Mouse (Mus musculus): ENCODE results near the gene Dot1l. TPM values are rescaled to one million over a fixed set of nuclear protein-coding genes. Genes with fewer than 3 reads are reported as not detected.
A peak's percentile ranks its signal among the peaks of the same experiment; 100 is the strongest.
"Not testable (repeated sequence)": the region's sequence is repeated elsewhere in the genome, so short reads cannot be mapped to it uniquely, and the experiment has no call there.

Gene Dot1l
- polyA plus RNA-seq, 1 experiment from 2014 or later: 21.6 TPM

DNA sequence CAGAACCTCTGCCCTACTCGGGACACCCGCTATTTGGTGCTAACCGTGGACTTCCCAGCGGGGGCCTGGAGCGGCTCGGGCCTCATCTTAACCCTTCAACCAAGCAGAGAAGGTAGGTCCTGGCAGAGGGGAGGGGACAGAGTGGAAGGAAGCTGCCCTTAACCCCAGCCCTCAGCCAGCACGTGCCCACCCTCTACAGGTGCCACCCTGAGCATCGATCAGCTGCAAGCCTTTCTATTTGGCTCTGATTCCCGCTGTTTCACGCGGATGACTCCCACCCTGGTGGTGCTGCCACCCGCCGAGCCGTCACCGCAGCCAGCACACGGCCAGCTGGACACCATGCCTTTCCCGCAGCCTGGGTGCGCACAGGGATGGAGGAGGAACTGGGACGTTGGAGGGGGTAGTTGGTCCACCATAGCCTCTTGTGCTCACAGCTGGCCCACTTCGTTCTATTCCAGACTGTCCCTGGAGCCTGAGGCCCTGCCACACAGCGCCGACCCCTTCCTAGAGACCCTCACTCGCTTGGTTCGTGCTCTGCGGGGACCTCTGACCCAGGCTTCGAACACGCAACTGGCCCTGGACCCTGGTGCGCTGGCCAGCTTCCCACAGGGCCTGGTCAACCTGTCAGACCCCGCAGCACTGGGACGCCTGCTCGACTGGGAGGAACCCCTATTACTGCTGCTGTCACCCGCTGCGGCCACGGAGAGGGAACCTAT, 51.5 kb downstream of the Dot1l start:
- peak overlapping the region; percentile 92 for H3K4me2 ChIP-seq
- peaks cover 33% of the 10 kb centered on the region for H3K36me3 ChIP-seq
- H3K4me1 ChIP-seq (replicated peaks): peaks cover 42% of the 10 kb centered on the region
- ATAC-seq (ENCODE audit: low FRiP score, low read depth): peak; percentile 6; the same call in 1 of the 2 replicates
- peaks cover 28% of the 10 kb centered on the region for H3K27me3 ChIP-seq
- peak overlapping the region; percentile 87 for H3K27ac ChIP-seq (replicated peaks)
- H3K9ac ChIP-seq: peak overlapping the region; percentile 59
- peak overlapping the region; percentile 46 for H3K4me3 ChIP-seq
- 37% methylated on average over 34 of the region's 34 CpGs for WGBS
- no peaks in the 10 kb centered on the region for H3K9me3 ChIP-seq

DNA sequence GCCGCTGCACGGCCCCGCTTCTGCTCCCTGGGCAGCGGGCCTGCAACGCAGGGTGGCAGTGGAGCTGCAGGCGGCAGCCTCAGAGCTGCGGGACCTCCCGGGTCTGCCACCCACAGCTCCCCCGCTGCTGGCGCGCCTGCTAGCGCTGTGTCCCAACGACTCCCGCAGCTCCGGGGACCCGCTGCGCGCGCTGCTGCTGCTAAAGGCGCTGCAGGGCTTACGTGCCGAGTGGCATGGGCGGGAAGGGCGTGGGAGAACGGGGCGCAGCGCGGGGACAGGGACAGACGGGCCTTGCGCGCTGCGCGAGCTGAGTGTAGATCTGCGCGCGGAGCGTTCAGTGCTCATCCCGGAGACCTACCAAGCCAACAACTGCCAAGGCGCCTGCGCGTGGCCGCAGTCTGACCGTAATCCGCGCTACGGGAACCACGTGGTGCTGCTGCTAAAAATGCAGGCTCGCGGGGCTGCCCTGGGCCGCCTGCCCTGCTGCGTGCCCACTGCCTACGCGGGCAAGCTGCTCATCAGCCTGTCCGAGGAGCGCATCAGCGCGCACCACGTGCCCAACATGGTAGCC, 52.1 kb downstream of the Dot1l start:
- Histone ChIP-seq H3K9me3 (no peaks in the 10 kb centered on the region), H3K27ac (replicated peaks) (peak overlapping the region; percentile 87), H3K36me3 (peaks cover 26% of the 10 kb centered on the region), H3K4me1 (replicated peaks) (peaks cover 42% of the 10 kb centered on the region), H3K4me2 (peak overlapping the region; percentile 92), H3K27me3 (peaks cover 28% of the 10 kb centered on the region), H3K4me3 (peak overlapping the region; percentile 46), H3K9ac (peak overlapping the region; percentile 59)
- WGBS: 1% methylated on average over 58 of the region's 58 CpGs
- peak; percentile 85 for ATAC-seq (ENCODE audit: low FRiP score, low read depth)

DNA sequence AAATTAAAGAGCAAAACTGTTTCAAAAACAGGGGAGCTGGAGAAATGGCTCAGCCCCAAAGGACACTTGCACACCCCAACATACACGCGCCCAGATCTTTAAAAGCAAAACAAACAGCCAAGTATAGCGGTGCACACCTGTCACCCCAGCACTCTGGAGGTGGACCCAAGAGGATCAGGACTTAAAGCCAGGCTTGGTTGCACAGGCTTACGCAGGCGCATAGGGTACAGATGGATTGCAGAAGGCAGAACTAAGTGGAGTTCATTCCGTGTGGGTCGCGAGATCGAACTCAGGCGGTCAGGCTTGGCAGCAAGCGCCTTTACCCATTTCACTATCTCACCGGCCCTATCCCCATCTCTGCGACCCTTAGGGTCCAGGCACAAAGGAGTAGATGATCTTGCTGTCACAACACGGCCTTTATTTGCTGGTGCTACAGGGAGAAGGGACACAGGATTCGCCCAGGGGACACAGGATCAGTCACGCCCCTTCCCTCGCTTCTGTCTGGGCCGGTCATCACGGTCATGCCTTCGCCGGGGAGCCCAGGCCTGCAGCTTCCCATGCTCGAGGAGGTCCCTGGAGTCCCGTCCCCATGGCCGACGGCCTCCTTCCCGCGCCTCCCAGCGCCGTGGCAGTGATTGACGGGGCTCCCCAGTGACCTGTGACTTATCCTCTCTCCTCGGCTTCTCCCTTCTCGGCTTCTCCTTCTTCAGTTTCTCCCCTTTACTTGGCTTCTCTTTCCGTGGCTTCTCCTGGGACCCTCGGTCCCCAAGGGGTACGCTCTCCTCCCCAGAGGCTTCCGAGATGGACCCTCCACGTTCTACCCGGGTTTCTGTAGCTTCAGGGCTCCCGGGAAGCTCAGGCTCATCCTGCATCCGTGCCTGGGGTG, 53.3 kb downstream of the Dot1l start:
- Histone ChIP-seq H3K36me3 (peaks cover 16% of the 10 kb centered on the region), H3K9ac (peak overlapping the region; percentile 25; the same call in 1 of the 2 replicates), H3K4me2 (peak overlapping the region; percentile 92), H3K27me3 (peaks cover 28% of the 10 kb centered on the region), H3K27ac (replicated peaks) (no peak overlapping the region), H3K4me3 (peak overlapping the region; percentile 19; the same call in 1 of the 2 replicates), H3K9me3 (no peaks in the 10 kb centered on the region), H3K4me1 (replicated peaks) (peaks cover 42% of the 10 kb centered on the region)
- ATAC-seq (ENCODE audit: low FRiP score, low read depth): no peak
- WGBS: 19% methylated on average over 40 of the region's 40 CpGs

DNA sequence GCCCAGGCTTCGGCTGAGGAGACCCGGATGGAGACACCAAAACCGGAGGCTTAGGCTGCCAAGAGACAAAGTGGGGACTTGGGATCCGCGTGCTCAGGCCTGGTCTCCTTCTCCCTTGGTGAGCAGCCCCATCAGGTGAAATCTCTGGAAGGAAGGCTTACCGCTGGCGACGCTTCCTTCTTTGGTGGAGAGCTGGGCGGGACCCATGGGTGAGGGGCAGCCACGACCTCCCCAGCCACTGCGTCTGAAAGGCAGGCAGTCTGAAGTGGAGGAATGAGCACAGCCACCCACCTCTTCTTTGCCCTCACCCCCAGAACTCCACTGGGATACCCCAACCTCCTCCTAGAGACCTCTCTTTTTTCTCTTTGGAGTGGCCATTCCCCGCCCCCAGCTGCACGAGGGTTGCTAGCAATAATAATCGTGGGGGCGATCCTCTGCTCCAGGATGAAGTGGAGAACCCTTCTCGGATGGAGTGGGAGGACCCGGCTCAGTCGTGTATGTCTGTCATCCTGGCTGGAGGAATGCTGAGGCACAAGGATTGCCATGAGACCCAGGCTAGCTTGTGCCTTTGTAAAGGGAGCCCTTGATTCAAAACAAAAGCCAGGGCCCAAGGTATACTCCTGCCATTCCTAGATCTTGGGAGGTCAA, 54.1 kb downstream of the Dot1l start:
- no peak overlapping the region for H3K27ac ChIP-seq (replicated peaks)
- 7% methylated on average over 18 of the region's 18 CpGs for WGBS
- H3K9me3 ChIP-seq: no peaks in the 10 kb centered on the region
- H3K4me2 ChIP-seq: peak overlapping the region; percentile 92
- ATAC-seq (ENCODE audit: low FRiP score, low read depth): no peak
- H3K27me3 ChIP-seq: peaks cover 28% of the 10 kb centered on the region
- peaks cover 10% of the 10 kb centered on the region for H3K36me3 ChIP-seq
- H3K4me3 ChIP-seq: peak overlapping the region; percentile 19; the same call in 1 of the 2 replicates
- H3K9ac ChIP-seq: peak overlapping the region; percentile 25; the same call in 1 of the 2 replicates
- H3K4me1 ChIP-seq (replicated peaks): peaks cover 42% of the 10 kb centered on the region

DNA sequence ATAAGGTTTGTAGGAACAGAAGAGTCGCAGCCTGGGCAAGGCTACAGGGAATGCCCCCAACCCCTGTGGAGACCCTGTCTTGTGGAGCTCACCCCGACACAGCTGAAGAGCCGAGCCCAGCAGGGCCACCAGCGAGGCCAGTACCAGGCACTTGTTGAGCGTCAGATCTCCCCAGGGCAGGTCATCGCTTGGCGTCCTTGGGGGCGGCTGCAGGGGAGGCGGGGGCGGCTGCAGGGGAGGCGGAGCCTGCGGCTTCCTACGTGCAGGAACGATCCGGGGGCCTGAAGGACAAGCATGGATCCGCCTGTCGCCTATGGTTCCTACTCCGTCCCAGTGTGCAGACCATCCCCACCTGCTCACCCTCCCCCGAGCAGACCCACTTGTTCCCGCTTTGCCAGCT, 55.1 kb downstream of the Dot1l start:
- Histone ChIP-seq H3K27ac (replicated peaks) (no peak overlapping the region), H3K4me3 (no peak overlapping the region), H3K27me3 (peaks cover 28% of the 10 kb centered on the region), H3K4me2 (peak overlapping the region; percentile 30), H3K9me3 (no peaks in the 10 kb centered on the region), H3K36me3 (peaks cover under 1% of the 10 kb centered on the region), H3K4me1 (replicated peaks) (peaks cover 42% of the 10 kb centered on the region), H3K9ac (no peak overlapping the region)
- WGBS: 5% methylated on average over 20 of the region's 20 CpGs
- ATAC-seq (ENCODE audit: low FRiP score, low read depth): no peak

DNA sequence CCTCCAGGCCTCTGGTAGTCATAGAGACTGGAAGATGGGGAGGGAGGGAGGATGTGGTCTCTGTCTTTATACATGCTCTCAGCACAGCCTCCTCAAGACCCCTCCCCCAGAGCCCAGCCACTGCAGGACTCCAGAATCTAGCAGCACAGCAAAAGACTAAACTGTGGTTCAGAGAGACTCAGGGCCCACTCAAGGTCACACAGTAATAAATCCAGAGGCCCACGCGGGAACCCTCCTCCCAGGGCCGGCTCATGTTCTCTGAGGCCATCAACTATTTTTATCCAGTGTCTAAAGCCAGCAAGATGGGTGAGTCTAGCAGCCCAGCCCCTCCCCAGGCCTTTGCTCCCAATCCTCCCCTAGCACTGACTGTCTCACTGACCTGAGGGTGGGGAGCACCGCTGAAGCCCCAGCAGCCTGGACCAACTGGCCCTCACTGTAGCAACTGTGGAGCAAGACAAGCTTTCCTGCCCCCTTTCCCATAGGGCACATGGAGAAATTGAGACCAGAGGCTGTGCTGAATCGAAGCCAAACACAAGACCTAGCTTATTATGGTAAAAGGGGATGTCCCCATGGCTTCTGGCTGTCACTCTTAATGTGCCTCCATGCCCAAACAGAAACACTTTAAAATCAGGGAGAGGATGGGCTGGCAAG, 57.5 kb downstream of the Dot1l start:
- Histone ChIP-seq H3K36me3 (no peaks in the 10 kb centered on the region), H3K4me1 (replicated peaks) (peaks cover 22% of the 10 kb centered on the region), H3K27me3 (peaks cover 28% of the 10 kb centered on the region), H3K27ac (replicated peaks) (no peak overlapping the region), H3K4me3 (no peak overlapping the region), H3K9ac (no peak overlapping the region), H3K4me2 (no peak overlapping the region), H3K9me3 (no peaks in the 10 kb centered on the region)
- WGBS: 70% methylated on average over 5 of the region's 5 CpGs
- no peak for ATAC-seq (ENCODE audit: low FRiP score, low read depth)

DNA sequence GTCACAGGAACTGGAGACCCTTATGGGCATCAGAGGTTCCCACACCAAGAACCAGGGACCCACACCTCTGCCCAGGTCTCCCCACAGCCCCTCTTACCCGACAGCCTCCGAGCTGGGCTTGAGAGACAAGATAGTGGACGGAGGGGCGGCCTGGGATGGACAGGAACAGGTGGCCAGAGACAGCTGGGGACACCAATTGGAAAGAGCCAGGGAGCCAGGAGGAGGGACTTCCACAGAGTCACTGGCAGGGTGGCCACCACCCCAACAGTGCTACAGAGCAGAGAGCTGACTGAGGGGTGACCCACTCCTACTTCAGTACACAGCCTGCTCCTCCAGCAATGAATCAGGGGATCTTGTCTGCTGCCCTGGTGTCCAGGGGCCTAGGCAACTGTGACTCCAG, 58.4 kb downstream of the Dot1l start, which contains the start of gene Jsrp1:
TSS of gene Jsrp1 (minus strand) at position 133 of the 400 bp plus-strand sequence.
- 73% methylated on average over 4 of the region's 4 CpGs for WGBS
- H3K36me3 ChIP-seq: no peaks in the 10 kb centered on the region
- ATAC-seq (ENCODE audit: low FRiP score, low read depth): no peak
- no peaks in the 10 kb centered on the region for H3K9me3 ChIP-seq
- no peak within 1 kb of the TSS for H3K4me2 ChIP-seq
- no peak within 1 kb of the TSS for H3K27ac ChIP-seq (replicated peaks)
- H3K4me1 ChIP-seq (replicated peaks): peaks cover 14% of the 10 kb centered on the region
- H3K4me3 ChIP-seq: no peak within 1 kb of the TSS
- H3K27me3 ChIP-seq: peaks cover 24% of the 10 kb centered on the region
- H3K9ac ChIP-seq: no peak within 1 kb of the TSS

DNA sequence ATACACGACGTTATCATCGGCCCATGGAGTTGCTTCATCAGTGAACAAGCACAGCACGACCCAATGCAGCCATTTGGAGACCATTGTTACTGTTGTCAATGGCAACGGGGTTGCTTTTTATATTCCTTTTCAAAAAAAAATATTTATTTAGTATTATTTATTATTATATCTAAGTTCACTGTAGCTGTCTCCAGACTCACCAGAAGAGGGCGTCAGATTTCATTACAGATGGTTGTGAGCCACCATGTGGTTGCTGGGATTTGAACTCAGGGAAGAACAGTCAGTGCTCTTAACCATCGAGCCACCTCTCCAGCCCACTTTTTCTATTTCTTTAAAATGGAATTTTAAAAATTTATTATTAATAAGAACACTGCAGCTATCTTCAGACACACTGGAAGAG, 59.8 kb downstream of the Dot1l start:
- no peaks in the 10 kb centered on the region for H3K36me3 ChIP-seq
- WGBS: 59% methylated on average over 7 of the region's 7 CpGs
- no peak for ATAC-seq (ENCODE audit: low FRiP score, low read depth)

DNA sequence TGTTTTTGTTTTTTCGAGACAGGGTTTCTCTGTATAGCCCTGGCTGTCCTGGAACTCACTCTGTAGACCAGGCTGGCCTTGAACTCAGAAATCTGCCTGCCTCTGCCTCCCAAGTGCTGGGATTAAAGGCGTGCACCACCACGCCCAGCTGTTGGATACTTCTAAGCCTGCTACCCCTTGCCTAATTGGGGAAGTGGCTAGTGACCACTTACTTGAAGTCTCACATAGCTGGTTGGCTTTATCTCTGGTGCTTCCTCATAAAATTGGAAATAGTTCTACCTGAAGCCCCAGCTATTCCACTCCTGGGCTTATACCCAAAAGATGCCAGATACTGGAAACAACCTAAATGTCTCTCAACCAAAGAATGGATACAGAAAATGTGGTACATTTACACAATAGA, 61.3 kb downstream of the Dot1l start:
- not testable (repeated sequence) for H3K9ac ChIP-seq; H3K27me3 ChIP-seq; H3K4me2 ChIP-seq; H3K4me3 ChIP-seq; H3K9me3 ChIP-seq; H3K4me1 ChIP-seq (replicated peaks); H3K27ac ChIP-seq (replicated peaks); H3K36me3 ChIP-seq; ATAC-seq (ENCODE audit: low FRiP score, low read depth)
- 87% methylated on average over 3 of the region's 3 CpGs for WGBS

More for the DNA sequence above, 59.8 kb downstream of the Dot1l start:
- Histone ChIP-seq H3K27ac (replicated peaks) (no peak overlapping the region), H3K27me3 (peaks cover 13% of the 10 kb centered on the region), H3K4me1 (replicated peaks) (peaks cover 6% of the 10 kb centered on the region; the same call in 1 of the 2 replicates), H3K4me3 (no peak overlapping the region), H3K9ac (no peak overlapping the region), H3K9me3 (no peaks in the 10 kb centered on the region), H3K4me2 (no peak overlapping the region)

DNA sequence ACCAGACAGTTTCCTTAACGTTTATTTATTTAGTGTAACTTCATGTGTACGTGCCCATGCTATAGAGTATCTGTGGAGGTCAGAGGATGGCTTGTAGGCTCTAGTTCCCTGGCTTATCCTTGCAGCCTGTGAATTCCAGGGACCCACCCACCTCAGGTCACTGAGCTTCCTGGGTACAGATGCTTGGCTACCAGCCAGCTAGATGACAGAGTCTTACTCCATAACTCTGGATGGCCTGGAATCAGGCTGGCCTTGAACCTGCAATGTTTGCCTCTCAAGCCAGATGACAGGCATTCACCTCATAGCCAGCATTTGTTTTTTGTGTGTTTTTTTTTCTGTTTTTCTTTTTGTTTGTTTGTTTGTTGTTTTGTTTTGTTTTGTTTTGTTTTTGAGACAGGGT, 62.2 kb downstream of the Dot1l start:
- no peak overlapping the region for H3K4me2 ChIP-seq
- WGBS: 69% methylated on average over 2 of the region's 2 CpGs
- no peaks in the 10 kb centered on the region for H3K36me3 ChIP-seq
- H3K4me3 ChIP-seq: no peak overlapping the region
- H3K9ac ChIP-seq: no peak overlapping the region
- ATAC-seq (ENCODE audit: low FRiP score, low read depth): no peak
- H3K27me3 ChIP-seq: no peaks in the 10 kb centered on the region
- no peaks in the 10 kb centered on the region for H3K4me1 ChIP-seq (replicated peaks)
- no peak overlapping the region for H3K27ac ChIP-seq (replicated peaks)
- no peaks in the 10 kb centered on the region for H3K9me3 ChIP-seq

DNA sequence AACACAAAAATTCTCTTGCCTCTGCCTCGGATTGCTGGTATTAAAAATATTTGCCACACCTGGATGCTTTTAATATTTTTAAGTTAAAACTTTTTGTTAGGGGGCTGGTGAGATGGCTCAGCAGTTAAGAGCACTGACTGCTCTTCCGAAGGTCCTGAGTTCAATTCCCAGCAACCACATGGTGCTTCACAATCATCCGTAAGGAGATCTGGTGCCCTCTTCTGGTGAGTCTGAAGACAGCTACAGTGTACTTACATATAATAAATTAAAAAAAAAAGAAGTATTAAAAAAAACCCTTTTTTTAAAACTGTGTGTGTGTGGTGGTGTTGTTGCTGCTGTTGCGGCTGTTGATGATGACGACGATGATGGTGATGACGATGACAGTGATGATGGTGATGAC, 62.9 kb downstream of the Dot1l start:
- not testable (repeated sequence) for H3K27me3 ChIP-seq; H3K36me3 ChIP-seq; H3K9me3 ChIP-seq; H3K4me3 ChIP-seq; ATAC-seq (ENCODE audit: low FRiP score, low read depth); H3K9ac ChIP-seq; H3K4me2 ChIP-seq; H3K27ac ChIP-seq (replicated peaks); H3K4me1 ChIP-seq (replicated peaks)
- 81% methylated on average over 7 of the region's 7 CpGs for WGBS

All from hindbrain, embryonic 15.5 days (tissue).